Mouse (Mus musculus): ENCODE results near the gene Napb. TPM values are rescaled to one million over a fixed set of nuclear protein-coding genes. Genes with fewer than 3 reads are reported as not detected.
"Not testable (repeated sequence)": the region's sequence is repeated elsewhere in the genome, so short reads cannot be mapped to it uniquely, and the experiment has no call there.

Napb gene
- polyA plus RNA-seq (2012; rRNA removed) = 0.10 and 0.16 TPM in 2 replicates

DNA sequence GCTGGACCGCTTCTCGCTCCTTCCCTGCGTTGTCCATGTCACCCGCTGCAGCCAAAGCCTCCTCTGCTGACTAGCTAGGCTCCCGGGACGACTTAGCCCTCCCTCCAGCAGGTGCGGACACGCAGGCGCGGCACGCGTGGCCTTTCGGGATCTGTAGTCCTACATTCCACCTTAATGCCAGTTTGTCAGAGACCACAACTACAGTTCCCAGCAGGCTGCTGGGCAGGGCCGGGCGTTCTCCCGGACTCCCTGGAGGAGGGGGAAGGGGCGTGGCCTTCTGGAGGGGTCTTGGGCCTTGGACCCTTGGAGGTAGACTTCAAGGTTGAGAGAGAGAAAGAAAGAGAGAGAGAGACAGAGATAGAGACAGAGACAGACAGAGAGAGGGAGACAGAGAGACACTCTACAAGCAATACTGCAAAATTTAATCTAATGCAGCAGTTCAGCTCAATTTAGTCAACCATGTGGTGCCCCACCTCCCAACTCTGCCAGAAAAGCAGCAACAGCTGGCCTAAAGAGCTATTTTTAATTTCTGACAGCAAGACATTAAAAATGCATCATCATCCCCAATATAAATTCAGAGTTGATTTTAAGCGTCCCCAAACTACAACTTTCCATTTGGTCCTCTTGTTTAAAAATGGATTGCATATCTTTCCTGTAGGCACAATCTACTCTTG is at the start of gene Napb:
Gene Napb, minus strand, starts transcription at position 141 of the 674 bp plus-strand sequence.
- H3K4me1 ChIP-seq (ENCODE audit: control insufficient read depth, insufficient read depth, insufficient read length, low read length) = 0 out of 2 replicates have a peak, but pooled peaks cover 3% of the 10 kb centered on the region
- no peaks in the 10 kb centered on the region for H3K36me3 ChIP-seq (ENCODE audit: control insufficient read depth, insufficient read depth, low read length)
- no peak within 1 kb of the TSS for H3K27ac ChIP-seq (ENCODE audit: insufficient read depth, low read depth, low read length)
- no peaks in the 10 kb centered on the region for H3K27me3 ChIP-seq (ENCODE audit: control insufficient read depth, insufficient read depth, low read length)
- H3K4me3 ChIP-seq (ENCODE audit: low read depth, low read length) = peak within 1 kb of the TSS; percentile 74
- WGBS = 6% methylated on average over 18 of the region's 18 CpGs
- TF ChIP-seq POLR2A (IDR thresholded peaks at IDR 0.05; ENCODE audit: low read depth, low read length) = no peak; the same call in 1 of the 2 replicates

DNA sequence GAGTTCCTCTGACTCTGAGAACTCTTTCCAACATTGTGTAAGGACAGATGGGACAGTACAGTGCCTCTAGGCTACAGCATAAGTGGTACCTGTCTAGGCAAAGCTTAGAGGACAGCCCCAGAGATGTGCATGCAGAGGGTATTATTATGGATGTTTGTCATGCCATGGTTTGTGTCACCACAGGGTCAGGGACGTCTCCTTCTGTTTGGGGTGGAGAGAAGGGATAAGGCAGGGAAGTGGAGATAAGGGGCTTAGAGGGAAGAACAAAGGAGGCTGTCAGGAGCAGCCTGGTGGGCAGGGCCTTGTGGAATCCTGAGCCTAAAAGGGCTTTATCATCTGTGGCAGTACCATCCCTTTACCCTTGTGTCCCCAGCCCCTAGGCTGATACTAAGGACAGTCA is 49.4 kb upstream of the Napb start, which contains the start of gene 8030411F24Rik:
Gene 8030411F24Rik, plus strand, starts transcription at position 301 of the 400 bp plus-strand sequence.
- H3K36me3 ChIP-seq (ENCODE audit: control insufficient read depth, insufficient read depth, low read length) = no peaks in the 10 kb centered on the region
- TF ChIP-seq CTCF (IDR thresholded peaks at IDR 0.05; ENCODE audit: extremely low read depth, insufficient read length, insufficient replicate concordance, low read depth, low read length) = no peak
- no peak for TF ChIP-seq POLR2A (IDR thresholded peaks at IDR 0.05; ENCODE audit: low read depth, low read length)
- 8% methylated on average over 1 of the region's 1 CpGs for WGBS
- H3K4me3 ChIP-seq (ENCODE audit: low read depth, low read length) = no peak within 1 kb of the TSS
- H3K27ac ChIP-seq (ENCODE audit: insufficient read depth, low read depth, low read length) = no peak within 1 kb of the TSS
- H3K4me1 ChIP-seq (ENCODE audit: control insufficient read depth, insufficient read depth, insufficient read length, low read length) = no peaks in the 10 kb centered on the region
- no peaks in the 10 kb centered on the region for H3K27me3 ChIP-seq (ENCODE audit: control insufficient read depth, insufficient read depth, low read length)

DNA sequence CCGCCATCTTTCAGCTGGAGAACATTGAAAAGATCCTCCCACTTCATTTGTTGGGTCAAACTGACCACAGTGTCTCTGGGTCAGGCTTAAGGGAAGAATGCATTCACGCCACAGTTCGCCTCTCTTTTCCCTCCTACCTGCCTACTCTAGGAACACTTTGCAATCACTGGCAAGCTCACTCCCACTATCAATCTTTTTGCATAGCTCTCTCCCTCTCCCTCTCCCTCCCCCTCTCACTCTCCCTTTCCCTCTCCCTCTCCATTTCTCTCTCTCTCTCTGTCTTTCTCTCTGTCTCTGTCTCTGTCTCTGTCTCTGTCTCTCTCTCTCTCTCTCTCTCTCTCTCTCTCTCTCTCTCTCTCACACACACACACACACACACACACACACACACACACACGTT is 39.1 kb upstream of the Napb start, which contains the start of gene Cst11:
Gene Cst11, minus strand, starts transcription at position 101 of the 400 bp plus-strand sequence.
- 80% methylated on average over 4 of the region's 4 CpGs for WGBS
- not testable (repeated sequence) for H3K27ac ChIP-seq (ENCODE audit: insufficient read depth, low read depth, low read length); H3K4me3 ChIP-seq (ENCODE audit: low read depth, low read length); H3K4me1 ChIP-seq (ENCODE audit: control insufficient read depth, insufficient read depth, insufficient read length, low read length); H3K27me3 ChIP-seq (ENCODE audit: control insufficient read depth, insufficient read depth, low read length); H3K36me3 ChIP-seq (ENCODE audit: control insufficient read depth, insufficient read depth, low read length)

DNA sequence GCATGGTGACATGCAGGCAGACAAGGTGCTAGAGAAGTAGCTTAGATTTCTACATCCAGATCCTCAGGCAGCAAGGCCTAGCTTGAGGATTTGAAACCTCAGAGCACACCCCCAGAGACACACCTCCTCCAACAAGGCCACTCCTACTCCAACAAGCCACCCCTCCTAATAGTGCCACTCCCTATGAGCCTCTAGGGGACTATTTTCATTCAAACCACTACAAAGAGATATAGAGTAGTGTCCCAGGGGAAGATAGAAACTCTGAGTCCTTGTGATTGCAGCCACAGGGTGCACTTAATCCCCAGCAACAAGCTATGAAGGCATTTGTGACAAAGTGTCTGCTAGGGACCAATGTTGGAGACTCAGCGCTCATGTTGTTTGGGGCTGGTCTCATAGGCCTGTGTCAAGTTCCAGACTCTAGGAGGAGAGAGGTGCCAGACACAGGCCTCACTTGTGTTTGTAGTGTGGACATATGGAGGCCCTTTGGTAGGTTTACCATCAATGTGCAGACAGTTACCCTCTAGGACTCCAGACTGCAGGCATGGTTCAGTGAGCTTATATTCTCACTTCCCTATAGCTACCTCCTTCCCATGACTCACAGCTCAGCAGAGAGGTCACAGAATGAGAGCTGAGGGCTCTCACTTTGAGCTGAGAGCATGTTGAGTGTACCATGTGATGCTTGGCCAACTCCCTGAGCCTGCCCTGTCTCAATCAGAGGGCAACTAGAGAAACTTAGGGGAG is 31.6 kb upstream of the Napb start:
- no peak overlapping the region for H3K4me3 ChIP-seq (ENCODE audit: low read depth, low read length)
- WGBS = 97% methylated on average over 1 of the region's 1 CpGs
- H3K4me1 ChIP-seq (ENCODE audit: control insufficient read depth, insufficient read depth, insufficient read length, low read length) = no peaks in the 10 kb centered on the region
- H3K27me3 ChIP-seq (ENCODE audit: control insufficient read depth, insufficient read depth, low read length) = no peaks in the 10 kb centered on the region
- H3K27ac ChIP-seq (ENCODE audit: insufficient read depth, low read depth, low read length) = no peak overlapping the region
- H3K36me3 ChIP-seq (ENCODE audit: control insufficient read depth, insufficient read depth, low read length) = no peaks in the 10 kb centered on the region
- TF ChIP-seq CTCF (IDR thresholded peaks at IDR 0.05; ENCODE audit: extremely low read depth, insufficient read length, insufficient replicate concordance, low read depth, low read length) = no peak

DNA sequence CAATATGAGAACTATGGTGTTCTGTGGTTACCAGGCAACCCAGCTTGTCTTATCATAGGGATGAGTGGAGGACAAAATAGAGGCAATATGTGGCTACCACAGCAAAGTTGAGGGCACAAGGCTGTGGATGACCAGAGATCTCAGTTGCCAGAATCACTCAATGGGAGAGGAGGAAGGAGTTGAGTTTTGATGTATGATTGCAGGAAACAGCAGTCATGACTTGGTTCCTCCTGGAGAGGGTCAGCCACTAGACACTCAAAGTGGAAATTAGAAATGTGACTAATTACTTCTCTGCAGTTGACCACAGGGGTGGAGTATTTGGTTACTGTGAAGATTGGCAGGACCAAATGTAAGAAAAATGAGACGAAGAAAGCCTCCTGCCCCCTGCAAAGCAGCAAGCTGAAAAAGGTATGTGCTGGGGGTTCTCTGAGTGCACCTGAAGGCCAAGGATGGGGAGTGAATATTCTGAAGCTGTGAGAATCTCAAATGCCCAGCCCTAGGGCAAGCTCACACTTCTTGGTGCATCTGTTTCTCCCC is 22.1 kb upstream of the Napb start:
- Histone ChIP-seq H3K36me3 (ENCODE audit: control insufficient read depth, insufficient read depth, low read length) (no peaks in the 10 kb centered on the region), H3K4me3 (ENCODE audit: low read depth, low read length) (no peak overlapping the region)
- WGBS = 58% methylated on average over 1 of the region's 1 CpGs

DNA sequence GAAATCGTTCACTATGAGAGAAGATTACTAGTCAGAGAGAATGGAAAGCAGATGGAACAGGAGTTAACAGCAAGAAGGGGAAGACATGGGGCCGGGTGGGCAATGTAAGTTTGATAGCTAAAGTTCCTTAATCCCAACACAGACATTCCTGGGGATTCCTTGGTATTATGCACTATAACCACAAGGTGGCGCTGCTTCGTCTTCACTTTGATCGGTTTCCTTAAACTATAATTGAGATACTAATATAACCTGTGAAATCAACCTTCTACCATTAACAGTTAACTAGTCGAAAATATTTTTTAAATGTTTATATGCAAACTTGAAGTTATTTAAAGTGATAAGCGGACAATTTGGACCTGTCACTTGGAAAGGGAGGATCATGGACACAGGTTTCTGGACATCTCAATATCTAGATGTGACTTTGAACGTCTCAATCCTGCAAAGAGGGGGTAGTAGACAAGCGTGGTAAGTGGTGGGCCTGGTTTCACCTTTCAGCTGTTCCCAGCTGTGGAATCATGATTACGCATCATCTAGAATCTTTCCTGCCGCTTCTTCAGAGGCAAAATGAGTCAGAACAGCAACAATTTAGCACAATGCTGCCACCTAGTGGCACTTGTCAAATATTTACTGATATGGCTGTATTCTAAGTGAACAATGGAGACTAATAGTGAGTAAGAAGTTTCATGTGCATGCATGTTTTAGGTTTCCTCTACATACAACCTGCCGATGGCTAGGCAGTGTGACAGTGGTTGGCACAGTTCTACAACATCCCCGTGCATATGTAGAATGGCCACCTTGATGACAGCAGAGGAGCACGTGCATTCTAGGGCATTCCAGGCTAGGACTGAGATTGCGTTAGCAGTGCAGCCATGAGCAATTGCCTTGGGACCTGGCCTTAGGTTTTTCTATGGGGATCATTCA is 19.9 kb upstream of the Napb start:
- Histone ChIP-seq H3K4me3 (ENCODE audit: low read depth, low read length) (no peak overlapping the region), H3K4me1 (ENCODE audit: control insufficient read depth, insufficient read depth, insufficient read length, low read length) (no peaks in the 10 kb centered on the region)
- 16% methylated on average over 15 of the region's 15 CpGs for WGBS

More for the DNA sequence above, 22.1 kb upstream of the Napb start:
- H3K27ac ChIP-seq (ENCODE audit: insufficient read depth, low read depth, low read length) = no peak overlapping the region
- TF ChIP-seq POLR2A (IDR thresholded peaks at IDR 0.05; ENCODE audit: low read depth, low read length) (no peak), CTCF (IDR thresholded peaks at IDR 0.05; ENCODE audit: extremely low read depth, insufficient read length, insufficient replicate concordance, low read depth, low read length) (no peak)
- no peaks in the 10 kb centered on the region for H3K27me3 ChIP-seq (ENCODE audit: control insufficient read depth, insufficient read depth, low read length)
- no peaks in the 10 kb centered on the region for H3K4me1 ChIP-seq (ENCODE audit: control insufficient read depth, insufficient read depth, insufficient read length, low read length)

More for the DNA sequence above, 19.9 kb upstream of the Napb start:
- Histone ChIP-seq H3K36me3 (ENCODE audit: control insufficient read depth, insufficient read depth, low read length) (no peaks in the 10 kb centered on the region), H3K27me3 (ENCODE audit: control insufficient read depth, insufficient read depth, low read length) (no peaks in the 10 kb centered on the region), H3K27ac (ENCODE audit: insufficient read depth, low read depth, low read length) (no peak overlapping the region)
- no peak for TF ChIP-seq POLR2A (IDR thresholded peaks at IDR 0.05; ENCODE audit: low read depth, low read length)
- TF ChIP-seq CTCF (IDR thresholded peaks at IDR 0.05; ENCODE audit: extremely low read depth, insufficient read length, insufficient replicate concordance, low read depth, low read length) = peak; percentile 23; the same call in 1 of the 2 replicates

Data from small intestine, adult 2 months (tissue).